Mouse (Mus musculus) heart, embryonic 12.5 days (tissue): ENCODE measurements around the gene Rxra. TPM values are rescaled to one million over a fixed set of nuclear protein-coding genes. Genes with fewer than 3 reads are reported as not detected.

Experiments
- ATAC-seq: fragments of 200-750 bp; cut with Nextera tagmentation; 2 replicates; pipeline ENCODE4 v1.8.0; 2017; ENCODE audit warnings: moderate TSS enrichment, moderate library complexity; ENCODE audit not compliant: insufficient number of reproducible peaks, low FRiP score
- H3K27ac ChIP-seq: fragments of 300-500 bp; sonication (generic); 2 replicates; pipeline ENCODE4 v1.5.1; 2016; ENCODE audit warnings: mild to moderate bottlenecking, moderate library complexity; ENCODE audit not compliant: poor library complexity, severe bottlenecking
- H3K27me3 ChIP-seq: fragments of 300-500 bp; sonication (generic); replicated peaks from 2 replicates; pipeline ENCODE4 v1.6.1; 2016; ENCODE audit warnings: mild to moderate bottlenecking, moderate library complexity
- H3K36me3 ChIP-seq: fragments of 300-500 bp; sonication (generic); 2 replicates; pipeline ENCODE4 v1.6.1; 2016; ENCODE audit warnings: mild to moderate bottlenecking, moderate library complexity
- H3K4me1 ChIP-seq: fragments of 300-500 bp; sonication (generic); replicated peaks from 2 replicates; pipeline ENCODE4 v1.6.1; 2016; ENCODE audit warnings: mild to moderate bottlenecking
- H3K4me2 ChIP-seq: fragments of 300-500 bp; sonication (generic); 2 replicates; pipeline ENCODE4 v1.6.1; 2016; ENCODE audit warnings: mild to moderate bottlenecking, moderate library complexity
- H3K4me3 ChIP-seq: fragments of 300-500 bp; sonication (generic); 2 replicates; pipeline ENCODE4 v1.5.1; 2016; ENCODE audit warnings: mild to moderate bottlenecking
- H3K9ac ChIP-seq: fragments of 300-500 bp; sonication (generic); 2 replicates; pipeline ENCODE4 v1.6.1; 2016; ENCODE audit warnings: mild to moderate bottlenecking, moderate library complexity
- H3K9me3 ChIP-seq: fragments of 300-500 bp; sonication (generic); replicated peaks from 2 replicates; pipeline ENCODE4 v1.6.1; 2016; ENCODE audit warnings: mild to moderate bottlenecking, moderate library complexity
- WGBS: fragments of 180-500 bp; shearing (Covaris S2); methylation state at CpG from one replicate; pipeline ENCODE4 v1.1.7; 2016; 5-methylcytosine and 5-hydroxymethylcytosine counted together
- polyA plus RNA-seq: library from polyadenylated mRNA; unstranded; fragments of >200 nt; fragmentation: Nextera tagmentation; extraction: Ambion mirVana; gene quantifications from 2 replicates; pipeline ENCODE4 v1.2.1, GENCODE M21; 2016

Rxra gene
- polyA plus RNA-seq, 1 experiment from 2014 or later = 7.8 TPM

GRCm38 (mm10) chr2:27767773-27768172 lies 91.5 kb downstream of the Rxra start:
- Histone ChIP-seq H3K4me3 (no peak overlapping the region), H3K9me3 (no peaks in the 10 kb centered on the region), H3K27ac (no peak overlapping the region), H3K4me1 (peaks cover 34% of the 10 kb centered on the region), H3K9ac (no peak overlapping the region), H3K36me3 (no peaks in the 10 kb centered on the region), H3K4me2 (no peak overlapping the region), H3K27me3 (peaks cover 12% of the 10 kb centered on the region; the same call in 1 of the 2 replicates)
- 37% methylated on average over 7 of the region's 7 CpGs for WGBS
- no peak for ATAC-seq

DNA sequence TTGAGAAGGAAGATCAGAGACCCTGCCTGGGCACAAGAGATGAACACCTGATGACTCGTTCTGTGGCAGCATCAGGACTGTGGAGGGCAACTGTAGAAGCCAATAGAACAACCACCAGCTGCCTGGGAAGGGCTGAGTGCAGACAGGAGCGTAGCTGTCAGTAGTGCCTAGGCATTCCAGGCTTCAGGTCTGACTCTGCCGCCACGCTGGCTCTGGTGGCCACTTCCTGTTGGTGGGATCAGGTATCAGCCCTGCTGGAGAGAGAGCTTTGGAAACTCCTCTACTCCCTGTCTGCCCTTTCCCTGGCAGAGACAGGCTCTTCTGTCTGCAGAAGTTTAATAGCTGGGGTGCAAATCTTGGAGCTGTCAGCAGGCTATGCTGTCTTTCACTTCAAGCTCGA lies 93.5 kb downstream of the Rxra start:
- Histone ChIP-seq H3K9me3 (no peaks in the 10 kb centered on the region), H3K4me2 (no peak overlapping the region), H3K27me3 (peaks cover 6% of the 10 kb centered on the region; the same call in 1 of the 2 replicates), H3K36me3 (no peaks in the 10 kb centered on the region), H3K9ac (no peak overlapping the region), H3K27ac (no peak overlapping the region), H3K4me3 (no peak overlapping the region), H3K4me1 (peaks cover 39% of the 10 kb centered on the region)
- ATAC-seq = no peak
- 16% methylated on average over 5 of the region's 5 CpGs for WGBS

DNA sequence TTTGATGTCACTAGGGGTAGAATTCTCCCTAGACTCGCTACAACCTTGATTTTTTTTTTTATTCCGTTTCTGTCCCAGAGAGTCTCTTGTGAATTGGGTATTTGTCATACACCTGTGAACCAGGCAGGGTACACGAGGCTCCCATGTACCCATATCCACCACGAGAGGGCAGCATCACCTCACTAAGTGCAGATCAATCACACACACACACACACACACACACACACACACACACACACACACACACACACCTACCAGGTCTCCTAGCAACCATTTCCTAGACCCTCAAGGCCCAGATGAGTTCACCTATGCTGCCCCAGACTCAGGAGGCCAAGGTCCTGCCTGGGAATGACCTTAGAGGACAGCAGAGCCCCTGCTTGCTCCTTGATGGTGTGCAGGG lies 94.0 kb downstream of the Rxra start:
- no peak overlapping the region for H3K27ac ChIP-seq
- no peak overlapping the region for H3K4me3 ChIP-seq
- no peaks in the 10 kb centered on the region for H3K9me3 ChIP-seq
- H3K4me1 ChIP-seq = peaks cover 41% of the 10 kb centered on the region
- H3K27me3 ChIP-seq = peaks cover 6% of the 10 kb centered on the region; the same call in 1 of the 2 replicates
- H3K9ac ChIP-seq = no peak overlapping the region
- no peaks in the 10 kb centered on the region for H3K36me3 ChIP-seq
- H3K4me2 ChIP-seq = no peak overlapping the region
- no peak for ATAC-seq
- WGBS = 0% methylated on average over 4 of the region's 4 CpGs

DNA sequence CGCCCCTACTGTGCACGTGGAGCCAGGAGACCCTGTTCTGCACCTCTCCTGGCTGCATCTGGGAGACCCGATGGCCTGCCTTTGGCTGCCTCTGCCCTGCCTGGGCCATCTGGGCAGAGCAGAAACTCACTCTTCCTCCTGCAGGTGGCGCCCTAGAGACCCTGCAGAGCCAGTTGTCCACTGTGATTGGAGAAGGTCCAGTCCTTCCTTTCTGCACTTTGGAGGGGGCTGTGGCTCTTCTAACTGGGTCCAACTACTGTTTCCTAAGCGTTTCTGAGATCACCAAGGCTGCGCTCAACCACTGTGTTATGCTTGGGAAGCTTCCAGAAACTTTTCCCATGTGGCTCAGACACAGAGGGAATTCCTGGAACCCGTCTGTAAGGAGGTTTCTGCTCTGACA lies 95.7 kb downstream of the Rxra start:
- no peaks in the 10 kb centered on the region for H3K27me3 ChIP-seq
- WGBS = 14% methylated on average over 7 of the region's 7 CpGs
- no peak overlapping the region for H3K4me2 ChIP-seq
- H3K9me3 ChIP-seq = no peaks in the 10 kb centered on the region
- no peaks in the 10 kb centered on the region for H3K36me3 ChIP-seq
- H3K9ac ChIP-seq = no peak overlapping the region
- H3K4me3 ChIP-seq = no peak overlapping the region
- peaks cover 41% of the 10 kb centered on the region for H3K4me1 ChIP-seq
- H3K27ac ChIP-seq = no peak overlapping the region
- ATAC-seq = peak; percentile 51; the same call in 1 of the 2 replicates

- Histone ChIP-seq H3K9ac (no peak overlapping the region), H3K4me2 (no peak overlapping the region), H3K36me3 (no peaks in the 10 kb centered on the region), H3K27me3 (0 out of 2 replicates have a peak, but pooled peaks cover 3% of the 10 kb centered on the region), H3K4me1 (peaks cover 37% of the 10 kb centered on the region), H3K9me3 (no peaks in the 10 kb centered on the region), H3K4me3 (no peak overlapping the region), H3K27ac (no peak overlapping the region)
- 63% methylated on average over 7 of the region's 7 CpGs for WGBS
- ATAC-seq = no peak
Measured at GRCm38 (mm10) chr2:27772841-27773388, 96.7 kb downstream of the Rxra start.

DNA sequence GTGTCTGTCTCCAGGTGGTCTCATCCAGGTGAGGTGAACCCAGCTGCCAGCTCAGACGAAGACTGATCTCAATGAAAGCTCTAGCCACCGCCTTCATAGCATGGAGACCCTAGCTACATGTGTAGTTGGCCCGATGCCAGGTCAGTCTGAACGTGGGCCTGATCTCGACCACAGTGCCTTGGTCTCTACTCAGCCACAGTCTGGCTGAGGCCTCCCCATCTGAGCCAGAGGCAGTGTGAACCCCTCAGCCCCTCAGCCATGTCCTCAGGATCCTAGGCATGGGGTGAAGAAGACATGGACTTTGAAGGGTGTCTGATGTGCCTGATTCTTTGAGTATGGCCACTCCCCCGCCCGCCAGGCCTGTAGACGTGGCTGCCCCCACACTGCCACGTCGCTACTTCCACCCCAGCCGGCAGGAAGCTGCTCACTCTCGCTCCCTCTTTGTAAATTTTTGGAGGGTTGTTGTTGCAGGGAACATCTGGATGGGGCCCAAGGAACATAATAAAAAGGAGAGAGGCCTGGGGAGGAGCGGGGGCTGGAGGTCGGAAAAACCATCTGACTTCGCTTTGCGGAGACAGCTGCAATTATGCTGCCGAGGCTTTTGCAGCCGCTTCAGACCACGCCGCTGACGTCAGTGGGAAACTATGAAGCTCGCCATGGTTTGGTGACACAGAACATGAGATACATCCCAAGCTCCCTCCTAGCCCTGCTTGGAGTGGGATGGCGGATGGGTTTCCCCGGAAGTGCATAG lies 97.9 kb downstream of the Rxra start:
- H3K27me3 ChIP-seq = 0 out of 2 replicates have a peak, but pooled peaks cover 5% of the 10 kb centered on the region
- H3K4me1 ChIP-seq = peaks cover 34% of the 10 kb centered on the region
- H3K27ac ChIP-seq = peak overlapping the region; percentile 66
- peak; percentile 40; the same call in 1 of the 2 replicates for ATAC-seq
- H3K9ac ChIP-seq = no peak overlapping the region
- no peak overlapping the region for H3K4me2 ChIP-seq
- no peak overlapping the region for H3K4me3 ChIP-seq
- H3K36me3 ChIP-seq = no peaks in the 10 kb centered on the region
- no peaks in the 10 kb centered on the region for H3K9me3 ChIP-seq
- 61% methylated on average over 24 of the region's 24 CpGs for WGBS

DNA sequence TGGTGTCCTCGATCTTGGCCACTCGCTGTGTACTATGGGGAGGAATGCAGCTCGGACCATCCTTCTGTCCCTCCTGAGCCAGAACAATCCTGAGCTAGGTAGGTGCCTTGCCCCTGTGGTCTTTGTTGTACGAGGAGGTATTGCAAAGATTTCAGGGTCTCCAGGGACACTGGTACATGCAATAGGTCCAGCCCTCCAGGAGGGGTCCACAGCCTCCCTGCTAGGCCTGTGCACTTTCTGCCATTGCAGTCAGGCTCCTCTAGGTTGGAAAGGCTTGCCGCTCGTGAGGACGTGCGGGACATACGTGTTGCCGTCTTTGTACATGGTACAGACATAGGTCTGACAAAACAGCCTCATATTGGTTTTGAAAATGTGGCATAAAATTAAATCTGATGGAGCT lies 98.8 kb downstream of the Rxra start:
- Histone ChIP-seq H3K4me3 (no peak overlapping the region), H3K27ac (peak overlapping the region; percentile 66), H3K27me3 (0 out of 2 replicates have a peak, but pooled peaks cover 5% of the 10 kb centered on the region), H3K4me2 (no peak overlapping the region), H3K36me3 (no peaks in the 10 kb centered on the region), H3K9ac (no peak overlapping the region; the same call in 1 of the 2 replicates), H3K9me3 (no peaks in the 10 kb centered on the region), H3K4me1 (peaks cover 30% of the 10 kb centered on the region)
- no peak for ATAC-seq
- WGBS = 86% methylated on average over 10 of the region's 10 CpGs

DNA sequence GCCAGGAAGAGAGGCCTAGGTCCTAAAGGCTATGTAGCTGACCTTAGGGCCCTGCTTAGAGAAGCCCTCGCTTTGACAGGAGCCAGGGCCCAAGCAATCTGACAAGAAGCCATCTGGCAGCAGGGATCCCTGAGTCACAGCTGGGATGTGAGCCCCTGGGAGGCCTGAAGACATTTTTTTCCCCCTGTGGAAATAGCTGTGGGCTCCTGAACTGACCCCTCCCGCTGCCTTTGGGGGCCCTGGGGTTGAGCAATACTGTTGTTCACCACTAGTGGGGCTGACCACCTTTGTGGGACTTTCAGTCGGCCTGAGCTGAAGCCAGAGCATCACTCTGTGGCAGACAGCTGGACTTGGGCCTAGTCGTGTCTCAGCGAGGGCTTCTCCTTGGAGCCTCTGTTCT lies 99.4 kb downstream of the Rxra start:
- 44% methylated on average over 5 of the region's 5 CpGs for whole genome bisulfite sequencing
- Histone ChIP-seq H3K27ac (peak overlapping the region; percentile 66), H3K36me3 (no peaks in the 10 kb centered on the region), H3K4me2 (no peak overlapping the region), H3K9ac (no peak overlapping the region), H3K27me3 (0 out of 2 replicates have a peak, but pooled peaks cover 5% of the 10 kb centered on the region), H3K4me1 (peaks cover 30% of the 10 kb centered on the region), H3K4me3 (no peak overlapping the region), H3K9me3 (no peaks in the 10 kb centered on the region)
- no peak for ATAC-seq

GRCm38 (mm10) chr2:27777756-27778155 lies 101.5 kb downstream of the Rxra start:
- no peak overlapping the region for H3K4me2 ChIP-seq
- H3K27me3 ChIP-seq = 0 out of 2 replicates have a peak, but pooled peaks cover 5% of the 10 kb centered on the region
- no peak overlapping the region for H3K9ac ChIP-seq
- peaks cover 19% of the 10 kb centered on the region for H3K4me1 ChIP-seq
- H3K27ac ChIP-seq = no peak overlapping the region
- H3K36me3 ChIP-seq = no peaks in the 10 kb centered on the region
- ATAC-seq = no peak
- no peaks in the 10 kb centered on the region for H3K9me3 ChIP-seq
- 61% methylated on average over 2 of the region's 2 CpGs for WGBS
- no peak overlapping the region for H3K4me3 ChIP-seq

DNA sequence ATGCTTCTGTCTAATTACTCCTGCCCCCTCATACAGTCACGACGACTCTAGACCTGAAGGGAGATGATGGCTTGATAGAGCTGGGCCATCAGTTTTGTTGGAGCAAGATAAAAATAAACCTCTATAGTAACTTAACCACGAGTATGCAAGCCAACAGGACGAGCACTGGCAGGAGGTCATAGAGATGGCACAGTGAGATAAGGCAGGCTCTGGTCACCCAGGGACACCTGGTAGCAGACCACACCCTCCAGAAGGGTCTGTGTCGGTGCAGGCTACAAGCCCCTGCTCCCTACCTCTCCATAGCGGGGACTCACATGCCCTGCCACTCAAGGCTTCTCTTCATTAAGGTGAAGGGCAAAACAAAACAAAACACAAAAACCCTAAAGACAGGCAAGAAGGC lies 102.0 kb downstream of the Rxra start:
- Histone ChIP-seq H3K27me3 (0 out of 2 replicates have a peak, but pooled peaks cover 5% of the 10 kb centered on the region), H3K9ac (no peak overlapping the region), H3K4me2 (no peak overlapping the region), H3K27ac (no peak overlapping the region), H3K4me3 (no peak overlapping the region), H3K9me3 (no peaks in the 10 kb centered on the region), H3K36me3 (no peaks in the 10 kb centered on the region), H3K4me1 (peaks cover 18% of the 10 kb centered on the region; the same call in 1 of the 2 replicates)
- no peak for ATAC-seq
- 57% methylated on average over 6 of the region's 6 CpGs for WGBS

GRCm38 (mm10) chr2:27779291-27779866 lies 103.1 kb downstream of the Rxra start:
- Histone ChIP-seq H3K4me2 (no peak overlapping the region), H3K4me3 (no peak overlapping the region), H3K36me3 (no peaks in the 10 kb centered on the region), H3K4me1 (peaks cover 7% of the 10 kb centered on the region; the same call in 1 of the 2 replicates), H3K9ac (no peak overlapping the region), H3K9me3 (no peaks in the 10 kb centered on the region), H3K27me3 (0 out of 2 replicates have a peak, but pooled peaks cover 5% of the 10 kb centered on the region), H3K27ac (no peak overlapping the region)
- ATAC-seq = no peak
- 78% methylated on average over 9 of the region's 9 CpGs for WGBS
